Mouse (Mus musculus) neural tube, embryonic 14.5 days (tissue): ENCODE data around the gene Nelfcd. TPM values are rescaled to one million over a fixed set of nuclear protein-coding genes. Genes with fewer than 3 reads are reported as not detected.

Experiments
- ATAC-seq: fragments of 200-750 bp; cut with Nextera tagmentation; 2 replicates; pipeline ENCODE4 v1.8.0; 2017; ENCODE audit warnings: low read depth, mild to moderate bottlenecking, moderate TSS enrichment, moderate library complexity
- H3K27ac ChIP-seq: fragments of 300-500 bp; sonication (generic); 2 replicates; pipeline ENCODE4 v1.5.1; 2014; ENCODE audit warnings: low read depth, mild to moderate bottlenecking, control low read depth, low read length, moderate library complexity, mixed read lengths
- H3K27me3 ChIP-seq: fragments of 300-500 bp; sonication (generic); 2 replicates; pipeline ENCODE4 v1.6.1; 2014; ENCODE audit warnings: low read length; ENCODE audit not compliant: control insufficient read depth, insufficient read depth
- H3K36me3 ChIP-seq: fragments of 300-500 bp; sonication (generic); 2 replicates; pipeline ENCODE4 v1.6.1; 2014; ENCODE audit warnings: low read length, mixed read lengths; ENCODE audit not compliant: control insufficient read depth, insufficient read depth
- H3K4me1 ChIP-seq: fragments of 300-500 bp; sonication (generic); 2 replicates; pipeline ENCODE4 v1.6.1; 2014; ENCODE audit warnings: low read length; ENCODE audit not compliant: control insufficient read depth, insufficient read depth
- H3K4me2 ChIP-seq: fragments of 300-500 bp; sonication (generic); 2 replicates; pipeline ENCODE4 v1.6.1; 2014; ENCODE audit warnings: mild to moderate bottlenecking, low read depth, low read length, control low read depth
- H3K4me3 ChIP-seq: fragments of 300-500 bp; sonication (generic); 2 replicates; pipeline ENCODE4 v1.5.1; 2014; ENCODE audit warnings: low read depth, low read length, control low read depth, mixed read lengths
- H3K9ac ChIP-seq: fragments of 300-500 bp; sonication (generic); replicated peaks from 2 replicates; pipeline ENCODE4 v1.6.1; 2014; ENCODE audit warnings: low read depth, mild to moderate bottlenecking, control low read depth, low read length, mixed read lengths
- H3K9me3 ChIP-seq: fragments of 300-500 bp; sonication (generic); 2 replicates; pipeline ENCODE4 v1.6.1; 2016; ENCODE audit warnings: low read length; ENCODE audit not compliant: control insufficient read depth
- WGBS: fragments of 180-500 bp; shearing (Covaris S2); extraction: QIAGEN DNeasy Blood & Tissue Kit; methylation state at CpG from one replicate; pipeline ENCODE4 v1.1.7; 2014; 5-methylcytosine and 5-hydroxymethylcytosine counted together
- polyA plus RNA-seq: library from polyadenylated mRNA; unstranded; fragments of >200 nt; fragmentation: Nextera tagmentation; extraction: Ambion mirVana; gene quantifications from 2 replicates; pipeline ENCODE4 v1.2.1, GENCODE M21; 2014

Nelfcd gene
- polyA plus RNA-seq, 1 experiment from 2014 or later: 105 TPM

DNA sequence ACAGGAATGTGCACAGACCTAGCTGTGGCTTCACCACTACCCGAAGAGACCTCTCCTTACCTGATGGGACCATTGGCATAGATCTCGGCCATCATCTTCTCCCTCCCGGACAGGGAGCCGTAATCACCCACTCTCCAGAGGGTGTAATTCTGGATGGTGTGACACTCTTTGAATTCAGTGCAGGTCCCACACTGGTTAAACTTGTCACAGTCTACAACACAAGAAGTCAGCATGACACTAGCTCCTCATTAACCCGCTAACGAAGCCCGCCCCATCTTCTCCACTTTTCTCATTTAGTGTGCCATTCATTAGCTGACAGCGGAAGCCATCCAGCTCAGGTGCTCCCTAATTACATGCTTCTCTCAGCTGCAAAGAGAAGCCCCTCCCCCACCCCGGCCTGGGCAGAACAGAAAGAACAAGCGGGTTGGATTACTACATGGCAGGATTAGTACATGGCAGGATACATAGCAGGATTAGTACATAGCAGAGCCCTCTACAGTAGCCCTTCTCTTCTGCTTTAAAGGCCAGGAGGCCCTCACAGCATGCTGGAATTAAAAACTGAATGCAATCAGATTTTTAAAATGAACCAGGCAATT is 13.5 kb downstream of the Nelfcd start:
- Histone ChIP-seq H3K4me3 (no peak overlapping the region), H3K4me1 (no peaks in the 10 kb centered on the region), H3K27me3 (no peaks in the 10 kb centered on the region), H3K27ac (0 out of 2 replicates have a peak overlapping the region, but pooled peaks have one; percentile 12), H3K36me3 (peaks cover 30% of the 10 kb centered on the region), H3K9me3 (no peaks in the 10 kb centered on the region), H3K4me2 (no peak overlapping the region), H3K9ac (no peak overlapping the region)
- WGBS: 65% methylated on average over 10 of the region's 10 CpGs
- peak; percentile 63 for ATAC-seq

- peaks cover 6% of the 10 kb centered on the region; the same call in 1 of the 2 replicates for H3K4me1 ChIP-seq
- no peak overlapping the region for H3K4me2 ChIP-seq
- H3K9me3 ChIP-seq: no peaks in the 10 kb centered on the region
- H3K27ac ChIP-seq: no peak overlapping the region
- WGBS: 98% methylated on average over 9 of the region's 9 CpGs
- no peaks in the 10 kb centered on the region for H3K36me3 ChIP-seq
- no peak for ATAC-seq
- no peak overlapping the region for H3K4me3 ChIP-seq
- no peak overlapping the region for H3K9ac ChIP-seq
- H3K27me3 ChIP-seq: no peaks in the 10 kb centered on the region
Measured at GRCm38 (mm10) chr2:174434943-174435342, 19.3 kb downstream of the Nelfcd start.

GRCm38 (mm10) chr2:174436076-174436701 is 20.6 kb downstream of the Nelfcd start:
- Histone ChIP-seq H3K9ac (no peak overlapping the region), H3K4me1 (peaks cover 6% of the 10 kb centered on the region; the same call in 1 of the 2 replicates), H3K27ac (no peak overlapping the region), H3K4me3 (no peak overlapping the region), H3K36me3 (no peaks in the 10 kb centered on the region), H3K27me3 (no peaks in the 10 kb centered on the region), H3K4me2 (no peak overlapping the region), H3K9me3 (no peaks in the 10 kb centered on the region)
- 93% methylated on average over 26 of the region's 26 CpGs for WGBS
- no peak for ATAC-seq

GRCm38 (mm10) chr2:174436916-174437696 is 21.5 kb downstream of the Nelfcd start:
- H3K4me2 ChIP-seq: no peak overlapping the region
- no peak overlapping the region for H3K9ac ChIP-seq
- WGBS: 97% methylated on average over 7 of the region's 7 CpGs
- H3K36me3 ChIP-seq: no peaks in the 10 kb centered on the region
- no peak overlapping the region for H3K27ac ChIP-seq
- ATAC-seq: no peak
- peaks cover 6% of the 10 kb centered on the region; the same call in 1 of the 2 replicates for H3K4me1 ChIP-seq
- no peak overlapping the region for H3K4me3 ChIP-seq
- H3K9me3 ChIP-seq: no peaks in the 10 kb centered on the region
- H3K27me3 ChIP-seq: no peaks in the 10 kb centered on the region

DNA sequence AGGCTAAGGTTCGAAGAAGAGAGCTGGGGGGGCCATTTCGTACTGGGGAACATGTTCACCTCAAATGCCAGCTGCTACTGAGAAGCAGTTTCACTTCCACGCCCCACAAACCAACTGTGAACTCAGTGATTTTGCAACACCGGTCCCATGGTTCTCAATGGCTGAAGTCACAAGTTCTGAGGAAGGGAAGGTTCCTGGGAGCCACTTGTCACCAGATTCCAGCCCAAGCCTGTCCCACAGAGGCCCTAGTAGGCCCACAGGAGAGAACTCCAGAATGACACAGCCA is 22.0 kb downstream of the Nelfcd start:
- no peak overlapping the region for H3K4me3 ChIP-seq
- 95% methylated on average over 4 of the region's 4 CpGs for WGBS
- H3K9me3 ChIP-seq: no peaks in the 10 kb centered on the region
- peak overlapping the region; percentile 62 for H3K4me2 ChIP-seq
- H3K27ac ChIP-seq: no peak overlapping the region
- peaks cover 6% of the 10 kb centered on the region; the same call in 1 of the 2 replicates for H3K4me1 ChIP-seq
- H3K27me3 ChIP-seq: no peaks in the 10 kb centered on the region
- no peak overlapping the region for H3K9ac ChIP-seq
- H3K36me3 ChIP-seq: no peaks in the 10 kb centered on the region
- no peak for ATAC-seq

DNA sequence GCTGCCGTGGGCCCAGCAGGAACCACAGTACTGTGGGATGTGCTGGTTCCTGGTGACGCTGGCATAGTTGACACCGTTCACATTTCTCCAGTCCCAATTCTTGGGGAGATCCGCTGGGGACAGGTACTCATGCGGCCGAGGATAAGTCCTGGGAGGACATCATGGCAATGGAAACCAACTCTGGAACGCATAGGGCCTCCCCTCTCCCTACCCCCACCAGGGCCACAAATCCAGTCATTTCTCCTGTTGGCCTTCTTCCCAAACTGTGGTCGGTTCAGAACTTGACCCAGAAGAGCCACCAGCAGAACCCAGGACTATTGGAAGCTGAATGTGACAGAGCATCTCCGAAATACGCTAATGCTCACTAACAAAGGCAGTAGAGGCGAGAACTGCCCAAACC is 22.6 kb downstream of the Nelfcd start:
- H3K36me3 ChIP-seq: no peaks in the 10 kb centered on the region
- H3K4me3 ChIP-seq: peak overlapping the region; percentile 37
- peak; percentile 23; the same call in 1 of the 2 replicates for ATAC-seq
- H3K4me2 ChIP-seq: peak overlapping the region; percentile 62
- peaks cover 6% of the 10 kb centered on the region; the same call in 1 of the 2 replicates for H3K4me1 ChIP-seq
- WGBS: 69% methylated on average over 11 of the region's 11 CpGs
- peak overlapping the region; percentile 43 for H3K9ac ChIP-seq
- no peak overlapping the region for H3K27ac ChIP-seq
- H3K27me3 ChIP-seq: no peaks in the 10 kb centered on the region
- no peaks in the 10 kb centered on the region for H3K9me3 ChIP-seq

DNA sequence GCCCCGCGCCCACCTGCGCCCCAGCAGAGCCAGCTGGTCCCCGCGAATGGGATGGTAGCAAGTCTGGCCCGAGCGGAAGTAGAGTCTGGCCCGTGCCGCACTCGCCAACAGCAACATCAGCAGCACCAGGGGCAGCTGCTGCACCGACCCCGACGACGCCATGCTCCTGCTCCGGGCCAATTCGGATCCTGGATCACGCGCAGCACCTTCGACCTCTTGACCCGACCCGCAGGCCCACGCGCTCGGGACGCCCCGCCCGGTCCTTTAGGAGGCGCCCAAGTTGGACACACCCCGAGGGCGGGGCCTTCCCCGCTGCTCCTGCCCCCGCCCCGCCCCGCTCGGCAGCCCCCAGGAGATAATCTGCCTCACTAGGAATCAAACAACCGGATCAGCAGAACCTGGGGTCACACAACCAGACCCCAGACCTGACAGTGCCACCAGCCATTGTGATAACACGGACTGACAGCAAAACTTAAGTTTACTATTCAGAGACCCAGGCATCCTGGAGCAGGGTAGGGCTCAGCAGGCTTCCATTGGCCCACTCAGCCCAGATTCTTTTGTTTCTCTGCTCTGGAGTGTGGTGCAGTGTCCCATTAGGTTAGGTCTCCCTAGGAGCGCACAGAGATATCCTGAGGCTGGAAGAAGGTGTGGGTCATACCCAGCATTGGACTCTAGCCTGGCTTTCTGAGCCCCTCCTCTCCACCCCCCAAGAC is 23.3 kb downstream of the Nelfcd start, which contains the start of gene Ctsz:
TSS of gene Ctsz (minus strand) at position 303 of the 713 bp plus-strand sequence.
- Histone ChIP-seq H3K9me3 (no peaks in the 10 kb centered on the region), H3K36me3 (no peaks in the 10 kb centered on the region), H3K4me1 (peaks cover 6% of the 10 kb centered on the region; the same call in 1 of the 2 replicates), H3K27me3 (no peaks in the 10 kb centered on the region), H3K4me2 (peak within 1 kb of the TSS; percentile 62), H3K27ac (no peak within 1 kb of the TSS), H3K9ac (peak within 1 kb of the TSS; percentile 43), H3K4me3 (peak within 1 kb of the TSS; percentile 37)
- peak; percentile 80 for ATAC-seq
- 1% methylated on average over 38 of the region's 38 CpGs for WGBS

DNA sequence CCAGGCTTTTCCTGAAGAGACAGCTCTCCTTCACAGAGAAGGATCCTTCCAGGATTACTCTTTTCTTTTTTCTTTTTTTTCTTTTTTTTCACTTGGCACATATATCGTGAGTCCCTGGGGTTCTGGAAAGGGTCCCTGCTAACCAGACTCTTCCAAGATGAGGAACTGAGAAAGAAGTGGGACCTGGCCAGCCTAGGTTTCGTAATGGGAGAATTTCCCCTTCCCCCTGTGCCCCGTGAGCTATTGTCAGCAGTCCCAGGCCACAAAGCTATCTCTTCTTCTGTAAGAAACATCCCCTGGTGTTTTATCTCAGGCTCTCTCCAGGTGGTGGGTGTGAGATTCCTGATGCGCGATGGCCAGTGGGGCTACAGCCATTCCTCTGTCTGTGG is 23.8 kb downstream of the Nelfcd start:
- Histone ChIP-seq H3K4me3 (no peak overlapping the region), H3K9ac (no peak overlapping the region), H3K4me2 (no peak overlapping the region), H3K4me1 (peaks cover 6% of the 10 kb centered on the region; the same call in 1 of the 2 replicates), H3K9me3 (no peaks in the 10 kb centered on the region), H3K36me3 (no peaks in the 10 kb centered on the region), H3K27ac (no peak overlapping the region), H3K27me3 (no peaks in the 10 kb centered on the region)
- 41% methylated on average over 5 of the region's 5 CpGs for WGBS
- ATAC-seq: no peak
